Mouse (Mus musculus): ENCODE results near the gene Stk40.

DNA sequence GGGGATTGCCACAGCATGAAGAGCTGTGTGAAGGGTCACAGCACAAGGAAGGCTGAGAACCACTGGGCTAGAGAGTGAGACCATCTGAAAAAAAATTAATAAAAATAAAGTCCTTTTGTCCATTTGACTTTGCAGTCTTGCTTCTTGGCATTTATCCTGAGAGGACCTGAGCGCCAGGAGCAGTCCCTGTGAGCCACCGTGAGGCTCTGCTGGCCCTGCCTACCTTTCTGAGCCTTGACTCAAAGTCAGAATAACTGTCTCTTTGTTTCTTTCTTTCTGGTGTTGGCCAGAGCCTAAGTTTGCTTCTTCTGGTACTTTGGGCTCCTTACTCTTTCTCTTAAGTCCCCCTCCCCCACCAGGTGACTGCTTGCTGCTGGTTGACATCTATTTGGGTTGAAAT lies 16.7 kb downstream of the Stk40 start:
- TF ChIP-seq CTCF (IDR thresholded peaks at IDR 0.05; ENCODE audit: control insufficient read depth, insufficient read depth, low read length) = no peak
- no peak for TF ChIP-seq POLR2A (IDR thresholded peaks at IDR 0.05; ENCODE audit: borderline replicate concordance, control insufficient read depth, low read depth, low read length)
